Mouse (Mus musculus) limb, embryonic 15.5 days (tissue): Measurements from ENCODE around the gene Dnajb13. TPM values are rescaled to one million over a fixed set of nuclear protein-coding genes. Genes with fewer than 3 reads are reported as not detected.

Experiments used
- ATAC-seq: fragments of 200-750 bp; cut with Nextera tagmentation; 2 replicates; pipeline ENCODE4 v1.8.0; 2017; ENCODE audit warnings: low read depth, moderate TSS enrichment; ENCODE audit not compliant: insufficient number of reproducible peaks, low FRiP score, low TSS enrichment
- H3K27ac ChIP-seq: fragments of 300-500 bp; sonication (generic); 2 replicates; pipeline ENCODE4 v1.5.1; 2015; ENCODE audit warnings: moderate library complexity, mild to moderate bottlenecking, inconsistent platforms
- H3K27me3 ChIP-seq: fragments of 300-500 bp; sonication (generic); 2 replicates; pipeline ENCODE4 v1.6.1; 2015; ENCODE audit warnings: inconsistent platforms
- H3K36me3 ChIP-seq: fragments of 300-500 bp; sonication (generic); 2 replicates; pipeline ENCODE4 v1.6.1; 2015; ENCODE audit warnings: inconsistent platforms
- H3K4me1 ChIP-seq: fragments of 300-500 bp; sonication (generic); 2 replicates; pipeline ENCODE4 v1.6.1; 2015; ENCODE audit warnings: inconsistent platforms
- H3K4me2 ChIP-seq: fragments of 300-500 bp; sonication (generic); 2 replicates; pipeline ENCODE4 v1.6.1; 2015; ENCODE audit warnings: mild to moderate bottlenecking, inconsistent platforms
- H3K4me3 ChIP-seq: fragments of 300-500 bp; sonication (generic); 2 replicates; pipeline ENCODE4 v1.5.1; 2015; ENCODE audit warnings: mild to moderate bottlenecking, inconsistent platforms
- H3K9ac ChIP-seq: fragments of 300-500 bp; sonication (generic); 2 replicates; pipeline ENCODE4 v1.6.1; 2015; ENCODE audit warnings: inconsistent platforms
- H3K9me3 ChIP-seq: fragments of 300-500 bp; sonication (generic); 2 replicates; pipeline ENCODE4 v1.6.1; 2016; ENCODE audit warnings: inconsistent platforms
- WGBS: fragments of 180-500 bp; shearing (Covaris S2); methylation state at CpG from one replicate; pipeline ENCODE4 v1.1.7; 2015; 5-methylcytosine and 5-hydroxymethylcytosine counted together
- polyA plus RNA-seq: library from polyadenylated mRNA; unstranded; fragments of >200 nt; fragmentation: Nextera tagmentation; extraction: Ambion mirVana; gene quantifications from 2 replicates; pipeline ENCODE4 v1.2.1, GENCODE M21; 2015

Dnajb13 gene
- 0.27 and 0.38 TPM in 2 replicates for polyA plus RNA-seq

DNA sequence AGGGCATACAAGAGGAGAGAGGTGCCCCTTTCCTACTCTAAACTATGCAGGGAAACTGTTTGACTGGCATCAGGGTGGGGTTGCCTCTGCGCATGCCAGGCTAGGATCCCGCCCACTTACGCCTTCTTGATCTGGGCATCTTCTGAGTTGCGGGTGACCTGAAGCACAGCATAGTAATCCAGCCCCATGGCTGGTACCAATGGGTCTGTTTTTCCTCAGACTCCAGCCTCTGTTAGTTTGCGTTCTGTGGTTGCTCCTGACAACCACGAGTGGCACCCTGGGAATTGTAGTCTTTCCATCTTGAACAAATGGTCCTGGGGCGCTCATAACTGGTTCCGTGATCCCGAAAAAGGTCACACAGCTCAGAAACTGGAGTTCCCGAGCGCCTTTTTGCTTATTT lies at the start of gene Dnajb13:
Gene Dnajb13 (minus strand): TSS at position 388 of the 400 bp plus-strand sequence.
- no peak for ATAC-seq
- Histone ChIP-seq H3K4me3 (no peak within 1 kb of the TSS), H3K4me2 (no peak within 1 kb of the TSS), H3K9me3 (no peaks in the 10 kb centered on the region), H3K36me3 (no peaks in the 10 kb centered on the region), H3K9ac (no peak within 1 kb of the TSS), H3K27me3 (no peaks in the 10 kb centered on the region; the same call in 1 of the 2 replicates), H3K4me1 (peaks cover 3% of the 10 kb centered on the region; the same call in 1 of the 2 replicates), H3K27ac (no peak within 1 kb of the TSS)
- 49% methylated on average over 11 of the region's 11 CpGs for WGBS

DNA sequence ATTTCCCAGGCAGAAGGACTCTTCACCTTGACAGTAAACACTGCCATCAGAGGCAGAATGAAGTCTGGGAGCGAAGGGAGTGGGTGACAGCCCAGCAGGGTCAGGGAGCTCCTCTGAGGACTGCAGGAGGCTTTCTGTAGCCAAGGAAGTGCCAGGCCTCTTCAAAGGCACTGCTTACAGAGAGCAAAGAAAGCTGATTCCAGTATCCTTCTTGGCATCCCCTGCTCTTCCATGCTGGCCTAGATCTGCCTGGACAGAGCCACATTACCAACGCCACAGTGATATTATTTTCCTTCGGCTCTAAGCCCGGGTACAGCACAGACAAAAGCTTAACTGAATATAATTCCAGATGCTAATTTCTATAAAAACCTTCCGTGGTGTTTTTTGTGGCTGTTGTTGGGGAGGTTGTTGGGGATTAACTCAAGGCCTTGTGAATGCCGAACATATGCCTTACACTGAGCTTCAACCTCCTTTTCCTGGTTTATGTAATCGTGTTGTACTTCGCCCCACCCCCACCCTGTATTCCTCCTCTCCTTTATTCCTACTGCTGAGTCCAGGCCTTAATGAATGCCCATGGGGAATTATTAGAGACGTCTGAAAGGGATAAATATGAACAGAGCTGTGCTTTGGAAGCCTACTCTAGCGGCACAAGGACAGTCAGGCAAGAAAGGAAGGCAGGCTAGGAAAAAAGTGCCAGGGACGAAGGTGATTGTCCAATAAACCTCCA lies 47.3 kb upstream of the Dnajb13 start:
- no peak for ATAC-seq
- no peak overlapping the region for H3K27ac ChIP-seq
- 54% methylated on average over 11 of the region's 11 CpGs for whole genome bisulfite sequencing
- no peaks in the 10 kb centered on the region for H3K4me1 ChIP-seq
- no peak overlapping the region for H3K4me3 ChIP-seq
- no peaks in the 10 kb centered on the region for H3K27me3 ChIP-seq
- H3K4me2 ChIP-seq, result no peak overlapping the region
- no peaks in the 10 kb centered on the region for H3K9me3 ChIP-seq
- 0 out of 2 replicates have a peak, but pooled peaks cover 3% of the 10 kb centered on the region for H3K36me3 ChIP-seq
- no peak overlapping the region for H3K9ac ChIP-seq

DNA sequence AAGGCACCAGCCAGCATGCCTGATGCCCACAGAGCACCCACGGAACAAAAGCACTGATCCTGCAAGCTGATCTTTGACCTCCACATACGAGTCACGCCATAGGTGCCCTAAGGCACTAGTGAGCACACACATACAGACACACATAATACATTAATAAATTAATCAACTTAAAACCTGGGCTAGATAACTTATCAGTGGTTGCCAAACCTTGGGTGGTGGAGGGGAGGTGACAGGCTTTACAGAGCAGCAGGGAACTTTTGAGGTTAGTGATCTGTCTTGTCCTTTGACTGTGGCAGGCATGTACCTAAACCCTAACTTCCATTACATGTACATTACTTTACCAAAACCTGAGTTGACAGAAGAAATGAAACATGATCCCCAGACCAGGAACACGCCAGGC lies 44.6 kb upstream of the Dnajb13 start:
- H3K27ac ChIP-seq, result no peak overlapping the region
- no peaks in the 10 kb centered on the region for H3K27me3 ChIP-seq
- no peak overlapping the region for H3K4me2 ChIP-seq
- H3K9ac ChIP-seq, result no peak overlapping the region
- 79% methylated on average over 4 of the region's 4 CpGs for WGBS
- no peak for ATAC-seq
- no peaks in the 10 kb centered on the region for H3K9me3 ChIP-seq
- no peak overlapping the region for H3K4me3 ChIP-seq
- no peaks in the 10 kb centered on the region for H3K36me3 ChIP-seq
- peaks cover 6% of the 10 kb centered on the region for H3K4me1 ChIP-seq

DNA sequence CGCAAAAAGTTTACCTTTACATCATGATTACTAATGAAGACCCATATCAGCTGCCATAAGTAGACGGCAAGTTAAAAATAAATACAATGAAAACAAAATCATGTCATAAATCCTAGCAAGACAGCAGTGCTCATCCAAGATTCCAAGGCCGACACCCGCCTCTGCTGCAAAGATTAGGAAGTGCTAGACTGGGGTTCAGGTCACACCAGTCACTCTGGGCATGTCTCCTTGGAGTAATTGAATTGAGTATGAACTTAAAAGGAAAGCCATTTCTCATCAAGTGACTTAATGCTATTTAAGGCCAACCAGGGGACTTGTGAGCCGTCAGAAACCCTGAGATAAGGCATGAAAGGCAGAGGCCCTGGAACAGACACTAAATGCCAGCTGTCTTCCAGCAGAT lies 42.5 kb upstream of the Dnajb13 start:
- no peak overlapping the region for H3K9ac ChIP-seq
- ATAC-seq, result no peak
- H3K27me3 ChIP-seq, result no peaks in the 10 kb centered on the region
- H3K4me2 ChIP-seq, result no peak overlapping the region
- no peaks in the 10 kb centered on the region for H3K9me3 ChIP-seq
- H3K27ac ChIP-seq, result no peak overlapping the region
- no peak overlapping the region for H3K4me3 ChIP-seq
- H3K4me1 ChIP-seq, result peaks cover 6% of the 10 kb centered on the region
- 78% methylated on average over 5 of the region's 5 CpGs for WGBS
- peaks cover 2% of the 10 kb centered on the region; the same call in 1 of the 2 replicates for H3K36me3 ChIP-seq

DNA sequence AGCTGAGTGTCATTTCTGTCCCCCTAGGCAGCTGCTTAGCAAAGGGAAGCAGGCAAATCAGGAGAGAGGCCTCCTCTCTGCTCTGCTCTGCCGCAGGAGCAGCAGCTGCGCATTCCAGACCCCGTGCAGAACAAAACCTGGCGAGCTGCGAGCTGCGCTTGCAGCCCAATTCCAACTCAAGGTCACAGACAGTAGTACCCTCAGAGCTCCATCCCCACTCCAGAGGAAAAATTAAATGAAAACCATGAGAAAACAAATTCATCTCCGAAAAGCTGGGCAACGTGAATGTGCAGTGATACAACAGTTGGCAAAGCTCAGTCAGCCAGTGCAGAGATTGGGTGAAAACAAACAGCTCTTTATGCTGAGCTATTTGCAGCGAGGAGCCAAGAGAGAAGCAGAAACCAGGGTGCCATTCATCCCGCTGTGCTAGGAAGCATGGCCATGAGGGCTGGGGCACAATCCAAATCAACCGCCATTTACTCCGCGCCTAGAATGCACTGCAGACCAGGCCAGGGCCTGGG lies 40.7 kb upstream of the Dnajb13 start:
- Histone ChIP-seq H3K27me3 (no peaks in the 10 kb centered on the region), H3K9ac (no peak overlapping the region), H3K4me1 (peaks cover 6% of the 10 kb centered on the region), H3K27ac (peak overlapping the region; percentile 77), H3K9me3 (no peaks in the 10 kb centered on the region), H3K36me3 (peaks cover 10% of the 10 kb centered on the region), H3K4me3 (no peak overlapping the region), H3K4me2 (0 out of 2 replicates have a peak overlapping the region, but pooled peaks have one; percentile 3)
- 40% methylated on average over 13 of the region's 13 CpGs for whole genome bisulfite sequencing
- ATAC-seq, result peak; percentile 58; the same call in 1 of the 2 replicates

DNA sequence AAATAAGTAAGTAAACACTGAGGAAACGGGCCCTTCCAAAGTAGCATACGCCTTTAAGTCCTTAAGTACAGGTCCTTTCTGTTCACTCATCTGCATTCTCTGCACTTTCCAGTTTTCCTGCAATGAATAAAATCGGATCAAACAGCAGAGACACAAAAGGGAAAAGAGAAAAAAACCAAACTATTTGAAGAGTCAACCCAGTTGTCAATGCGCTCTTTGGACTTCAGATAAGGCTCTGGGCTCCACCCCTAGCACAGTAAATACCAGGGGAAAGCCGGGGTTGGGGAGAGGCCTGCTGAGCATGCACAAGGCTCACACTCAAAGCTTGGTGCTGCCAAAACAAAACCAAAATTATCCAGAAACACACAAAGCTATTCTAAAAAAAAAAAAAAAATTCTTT lies 40.2 kb upstream of the Dnajb13 start:
- no peak for ATAC-seq
- H3K4me2 ChIP-seq, result no peak overlapping the region
- peaks cover 13% of the 10 kb centered on the region for H3K36me3 ChIP-seq
- no peaks in the 10 kb centered on the region for H3K27me3 ChIP-seq
- H3K9ac ChIP-seq, result no peak overlapping the region
- peaks cover 6% of the 10 kb centered on the region for H3K4me1 ChIP-seq
- H3K4me3 ChIP-seq, result no peak overlapping the region
- H3K9me3 ChIP-seq, result no peaks in the 10 kb centered on the region
- WGBS, result 66% methylated on average over 5 of the region's 5 CpGs
- peak overlapping the region; percentile 77 for H3K27ac ChIP-seq

DNA sequence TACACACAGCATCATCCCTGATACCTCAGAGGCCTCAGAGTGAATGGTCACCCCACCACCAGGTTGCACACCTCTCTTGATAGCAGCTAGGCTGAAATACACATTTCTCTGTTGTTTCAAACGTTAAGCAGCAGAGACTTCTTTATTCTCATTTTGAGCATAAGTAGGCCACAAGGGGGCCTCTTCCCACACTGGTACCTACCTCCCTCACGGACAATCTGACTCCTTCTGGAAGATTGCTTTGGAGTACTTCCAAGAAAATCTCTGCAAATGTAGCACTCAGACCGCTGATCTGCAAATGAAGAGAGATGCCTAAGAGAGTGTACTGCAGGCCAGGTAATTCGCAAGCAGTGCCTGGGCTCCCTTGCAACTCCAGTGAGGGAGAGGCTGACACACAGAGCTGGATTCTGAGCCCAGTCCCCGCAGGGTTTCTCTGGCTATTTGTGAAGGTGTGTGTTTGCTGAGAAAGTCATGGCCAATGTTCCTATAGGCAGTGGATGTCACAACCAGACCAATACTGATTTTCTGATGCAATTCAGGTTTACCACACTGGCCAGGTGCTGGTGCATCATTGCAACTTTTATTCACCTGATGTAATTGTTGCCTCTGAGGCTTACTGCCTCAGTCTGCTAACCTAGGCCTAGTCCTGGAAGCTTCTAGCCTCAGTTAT lies 35.7 kb upstream of the Dnajb13 start:
- Histone ChIP-seq H3K36me3 (peaks cover 41% of the 10 kb centered on the region), H3K4me1 (peaks cover 3% of the 10 kb centered on the region), H3K9ac (no peak overlapping the region), H3K4me3 (no peak overlapping the region), H3K27ac (no peak overlapping the region), H3K9me3 (no peaks in the 10 kb centered on the region), H3K4me2 (no peak overlapping the region), H3K27me3 (no peaks in the 10 kb centered on the region)
- no peak for ATAC-seq
- WGBS, result 50% methylated on average over 5 of the region's 5 CpGs

DNA sequence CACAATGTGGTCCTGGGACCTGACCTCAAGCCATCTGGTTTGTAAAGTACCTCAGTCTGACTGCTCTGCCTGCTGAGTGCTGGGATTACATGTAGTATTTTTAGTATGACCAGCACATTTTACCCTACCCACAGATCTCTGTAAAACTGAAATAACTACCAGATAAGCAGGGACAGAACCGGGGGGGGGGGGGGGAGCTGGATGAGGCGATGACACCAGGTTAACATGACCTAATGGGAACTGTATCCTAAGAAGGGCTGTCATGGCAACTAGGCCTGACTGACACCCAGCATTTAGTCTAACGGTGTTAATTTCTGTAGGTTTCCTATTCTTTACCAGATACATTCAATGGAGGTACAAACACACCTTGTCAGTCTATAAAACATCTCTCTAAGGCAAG lies 35.0 kb upstream of the Dnajb13 start:
- no peak for ATAC-seq
- H3K4me1 ChIP-seq, result no peaks in the 10 kb centered on the region
- no peak overlapping the region for H3K9ac ChIP-seq
- H3K4me3 ChIP-seq, result no peak overlapping the region
- no peak overlapping the region for H3K27ac ChIP-seq
- no peaks in the 10 kb centered on the region for H3K9me3 ChIP-seq
- H3K36me3 ChIP-seq, result peaks cover 41% of the 10 kb centered on the region
- H3K27me3 ChIP-seq, result no peaks in the 10 kb centered on the region
- 93% methylated on average over 3 of the region's 3 CpGs for WGBS
- H3K4me2 ChIP-seq, result no peak overlapping the region

DNA sequence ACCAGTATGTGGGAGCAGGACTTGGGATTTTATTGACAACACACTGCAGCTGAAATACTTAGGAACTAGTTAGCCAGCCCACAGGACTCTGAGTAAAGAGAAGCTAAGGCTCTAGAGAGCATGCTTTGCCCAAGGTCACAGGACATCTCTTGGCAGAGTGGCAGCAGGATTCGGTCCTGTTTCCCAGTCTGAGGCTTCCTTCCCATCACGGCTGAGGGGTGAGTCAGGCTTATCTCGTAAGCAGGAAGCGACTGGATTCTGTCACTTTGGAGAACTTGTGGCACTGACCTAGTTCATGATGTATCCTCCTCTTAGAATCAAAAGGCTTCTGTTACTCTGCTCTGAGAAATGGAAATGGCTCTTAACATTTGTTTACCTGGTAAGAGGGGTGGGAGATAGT lies 32.9 kb upstream of the Dnajb13 start:
- H3K36me3 ChIP-seq, result peaks cover 41% of the 10 kb centered on the region
- no peak for ATAC-seq
- H3K4me2 ChIP-seq, result no peak overlapping the region
- H3K9me3 ChIP-seq, result no peaks in the 10 kb centered on the region
- H3K9ac ChIP-seq, result no peak overlapping the region
- H3K27ac ChIP-seq, result no peak overlapping the region
- no peak overlapping the region for H3K4me3 ChIP-seq
- H3K27me3 ChIP-seq, result no peaks in the 10 kb centered on the region
- H3K4me1 ChIP-seq, result no peaks in the 10 kb centered on the region
- WGBS, result 84% methylated on average over 4 of the region's 4 CpGs

DNA sequence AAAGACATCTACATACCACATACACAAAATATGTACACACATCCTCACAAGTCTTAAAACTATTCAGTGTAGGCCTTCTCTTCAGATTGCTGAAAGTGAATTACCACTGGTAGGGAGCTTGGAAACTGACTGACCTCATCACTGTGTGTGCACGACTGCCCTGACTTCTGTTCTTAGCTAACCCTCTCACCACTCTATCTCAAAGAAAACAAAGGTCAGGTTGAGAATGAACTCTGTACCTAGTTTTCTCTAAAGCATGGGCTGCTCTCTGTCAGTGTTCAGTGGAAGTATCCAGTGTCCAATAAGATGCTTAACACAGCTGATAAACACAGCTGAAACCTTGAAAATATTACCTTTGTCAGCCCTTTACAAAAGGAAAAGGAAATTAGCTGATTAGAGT lies 29.7 kb upstream of the Dnajb13 start:
- no peaks in the 10 kb centered on the region for H3K9me3 ChIP-seq
- H3K4me3 ChIP-seq, result no peak overlapping the region
- no peak for ATAC-seq
- H3K4me1 ChIP-seq, result no peaks in the 10 kb centered on the region
- H3K27ac ChIP-seq, result no peak overlapping the region
- H3K27me3 ChIP-seq, result no peaks in the 10 kb centered on the region
- 69% methylated on average over 1 of the region's 1 CpGs for WGBS
- H3K36me3 ChIP-seq, result peaks cover 36% of the 10 kb centered on the region
- no peak overlapping the region for H3K4me2 ChIP-seq
- no peak overlapping the region for H3K9ac ChIP-seq

DNA sequence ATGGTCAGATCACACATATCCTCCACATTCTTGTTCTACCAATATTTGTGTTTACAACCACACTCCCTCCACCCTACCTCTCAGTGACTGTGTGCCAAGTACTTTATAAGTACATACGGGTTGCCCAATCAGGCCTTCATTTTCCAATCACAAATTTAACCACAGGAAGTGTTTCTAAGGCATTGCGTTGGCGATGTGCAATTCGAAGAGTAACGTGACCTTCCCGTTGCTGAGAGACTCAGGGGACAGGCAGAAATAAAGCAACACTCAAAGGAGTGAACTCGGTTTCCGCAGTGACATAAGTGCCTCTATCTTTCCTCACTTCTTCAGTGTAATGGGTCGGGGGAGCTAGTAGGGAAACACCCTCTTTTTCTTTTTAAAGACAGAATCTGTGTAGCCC lies 24.8 kb upstream of the Dnajb13 start:
- no peak for ATAC-seq
- WGBS, result 93% methylated on average over 9 of the region's 9 CpGs

DNA sequence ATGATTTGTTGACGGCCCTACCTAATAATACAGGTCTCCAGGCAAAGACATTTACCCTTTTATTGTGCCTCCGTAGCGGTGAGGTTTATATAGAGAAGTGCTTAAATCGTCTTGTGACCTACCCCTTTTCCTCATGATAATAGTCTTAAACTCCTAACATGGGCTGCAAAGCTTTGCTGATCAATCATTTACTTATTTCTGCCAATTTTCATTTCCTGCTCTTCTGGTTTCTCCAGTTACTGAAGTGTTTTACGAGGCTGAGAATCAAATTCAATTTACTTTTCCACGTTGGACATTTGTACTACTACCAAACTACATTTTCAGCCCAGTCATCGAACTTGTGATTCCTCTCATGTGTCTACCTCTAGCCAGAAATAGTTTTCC lies 22.8 kb upstream of the Dnajb13 start:
- H3K27ac ChIP-seq, result no peak overlapping the region
- H3K9me3 ChIP-seq, result no peaks in the 10 kb centered on the region
- peak overlapping the region; percentile 65 for H3K4me2 ChIP-seq
- peak overlapping the region; percentile 69; the same call in 1 of the 2 replicates for H3K9ac ChIP-seq
- WGBS, result 24% methylated on average over 7 of the region's 7 CpGs
- peak overlapping the region; percentile 75 for H3K4me3 ChIP-seq
- no peaks in the 10 kb centered on the region for H3K27me3 ChIP-seq
- H3K36me3 ChIP-seq, result peaks cover 21% of the 10 kb centered on the region
- H3K4me1 ChIP-seq, result 0 out of 2 replicates have a peak, but pooled peaks cover 8% of the 10 kb centered on the region
- no peak for ATAC-seq

More for the DNA sequence above, 24.8 kb upstream of the Dnajb13 start:
- Histone ChIP-seq H3K4me3 (no peak overlapping the region), H3K9me3 (no peaks in the 10 kb centered on the region), H3K4me2 (no peak overlapping the region), H3K27ac (no peak overlapping the region), H3K9ac (no peak overlapping the region), H3K36me3 (peaks cover 21% of the 10 kb centered on the region), H3K27me3 (no peaks in the 10 kb centered on the region), H3K4me1 (0 out of 2 replicates have a peak, but pooled peaks cover 8% of the 10 kb centered on the region)
